Mouse (Mus musculus) testis, adult 2 months (tissue): ENCODE results near the gene Ncoa5.

Source experiments
- CTCF ChIP-seq: fragments of 200-500 bp; IDR thresholded peaks from 2 replicates; pipeline ENCODE4 v1.5.1; 2012; ENCODE audit warnings: low read depth, mild to moderate bottlenecking, inconsistent platforms, low read length, moderate library complexity; ENCODE audit not compliant: control insufficient read depth, insufficient read depth, insufficient replicate concordance
- POLR2A ChIP-seq: fragments of 200-500 bp; IDR thresholded peaks from 2 replicates; pipeline ENCODE4 v1.6.1; 2012; ENCODE audit warnings: low read depth, mild to moderate bottlenecking, inconsistent platforms, low read length, moderate library complexity; ENCODE audit not compliant: control insufficient read depth

- no peak for TF ChIP-seq POLR2A
- TF ChIP-seq CTCF = no peak
Observed at GRCm38 (mm10) chr2:164994156-164994555, 40.5 kb downstream of the Ncoa5 start.
